Mouse (Mus musculus) megakaryocyte, embryonic 14.5 days (primary cell): ENCODE measurements around the gene Mrgprf.

ENCODE experiments used
- FLI1 ChIP-seq: IDR thresholded peaks from 2 replicates; pipeline ENCODE4 v1.6.1; 2012; ENCODE audit warnings: low read length, inconsistent platforms, mixed read lengths
- GATA1 ChIP-seq: IDR thresholded peaks from 3 replicates; pipeline ENCODE4 v1.6.1; 2012; ENCODE audit warnings: mixed read lengths, low read length, inconsistent platforms, borderline replicate concordance

GRCm38 (mm10) chr7:145283041-145283440 is 17.6 kb upstream of the Mrgprf start:
- TF ChIP-seq GATA1 (no peak), FLI1 (no peak)
